Mouse (Mus musculus): ENCODE results near the gene Gm49392. TPM values are rescaled to one million over a fixed set of nuclear protein-coding genes. Genes with fewer than 3 reads are reported as not detected.

Gm49392 gene
- total and polyA plus RNA-seq, 3 experiments: 0.21 to 1.6 (median 1.4) TPM

- no peak for DNase-seq
- no peaks in the 10 kb centered on the region; the same call in 1 of the 2 replicates for H3K36me3 ChIP-seq (ENCODE audit: control insufficient read depth, insufficient read depth, low read length)
- no peaks in the 10 kb centered on the region for H3K27me3 ChIP-seq (ENCODE audit: control insufficient read depth, insufficient read depth, low read length)
- intact Hi-C loops (cut with DNase I): loop anchor here (2.0 to 5.0 kb wide), 2 partner anchors 48 to 69 kb away; no protein-coding TSS in a partner anchor
- H3K4me1 ChIP-seq (ENCODE audit: control insufficient read depth, insufficient read depth, low read length): peaks cover 5% of the 10 kb centered on the region
- no peak overlapping the region for H3K9ac ChIP-seq (ENCODE audit: low read depth, low read length)
- H3K79me2 ChIP-seq (replicated peaks; ENCODE audit: control insufficient read depth, insufficient read depth, low read length): no peaks in the 10 kb centered on the region
- H3K27ac ChIP-seq: no peak overlapping the region
- TF ChIP-seq POLR2A (IDR thresholded peaks at IDR 0.05; ENCODE audit: insufficient read depth, low read depth, low read length) (no peak), EP300 (IDR thresholded peaks at IDR 0.05; ENCODE audit: insufficient read depth, low read depth, low read length) (no peak), CTCF (IDR thresholded peaks at IDR 0.05) (no peak)
- H3K4me3 ChIP-seq: no peak overlapping the region
Observed at GRCm38 (mm10) chr13:60895406-60896160, 1.1 kb downstream of the Gm49392 start.

GRCm38 (mm10) chr13:60892301-60892700 is 4.4 kb downstream of the Gm49392 start:
- intact Hi-C loops (cut with DNase I): no loop called here
- no peaks in the 10 kb centered on the region for H3K79me2 ChIP-seq (replicated peaks; ENCODE audit: control insufficient read depth, insufficient read depth, low read length)
- DNase-seq: no peak
- no peak overlapping the region for H3K4me3 ChIP-seq
- H3K36me3 ChIP-seq (ENCODE audit: control insufficient read depth, insufficient read depth, low read length): no peaks in the 10 kb centered on the region
- WGBS: 58% methylated on average over 1 of the region's 1 CpGs
- H3K27ac ChIP-seq: no peak overlapping the region
- no peak overlapping the region for H3K9ac ChIP-seq (ENCODE audit: low read depth, low read length)
- H3K27me3 ChIP-seq (ENCODE audit: control insufficient read depth, insufficient read depth, low read length): no peaks in the 10 kb centered on the region
- TF ChIP-seq EP300 (IDR thresholded peaks at IDR 0.05; ENCODE audit: insufficient read depth, low read depth, low read length): no peak
- TF ChIP-seq CTCF (IDR thresholded peaks at IDR 0.05): no peak
- no peak for TF ChIP-seq POLR2A (IDR thresholded peaks at IDR 0.05; ENCODE audit: insufficient read depth, low read depth, low read length)
- H3K4me1 ChIP-seq (ENCODE audit: control insufficient read depth, insufficient read depth, low read length): peaks cover 2% of the 10 kb centered on the region

DNA sequence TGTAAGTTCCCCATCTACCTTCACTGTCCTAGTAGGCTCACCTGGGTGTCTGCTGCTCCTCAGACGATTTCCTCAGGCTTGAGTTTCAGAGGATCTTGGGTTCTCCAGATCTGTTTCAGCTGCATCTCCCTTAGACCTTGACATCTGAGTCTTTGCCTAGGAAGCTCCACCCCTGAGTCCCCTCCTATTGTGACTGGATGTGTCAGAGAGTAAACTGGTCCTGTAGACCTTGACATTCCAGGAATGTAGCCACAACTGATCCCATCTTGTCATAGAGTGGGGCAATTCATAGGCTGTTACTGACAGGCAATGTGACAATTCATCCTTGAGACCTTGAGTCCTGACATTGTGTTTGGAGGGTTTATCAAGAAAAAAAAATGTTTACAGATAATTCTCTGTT is 32.4 kb downstream of the Gm49392 start, which contains the start of gene 4930486L24Rik:
TSS of gene 4930486L24Rik (minus strand) at position 195 of the 400 bp plus-strand sequence.
- Histone ChIP-seq H3K4me1 (ENCODE audit: control insufficient read depth, insufficient read depth, low read length) (no peaks in the 10 kb centered on the region), H3K27ac (no peak within 1 kb of the TSS), H3K27me3 (ENCODE audit: control insufficient read depth, insufficient read depth, low read length) (no peaks in the 10 kb centered on the region), H3K9ac (ENCODE audit: low read depth, low read length) (no peak within 1 kb of the TSS), H3K79me2 (replicated peaks; ENCODE audit: control insufficient read depth, insufficient read depth, low read length) (no peaks in the 10 kb centered on the region), H3K36me3 (ENCODE audit: control insufficient read depth, insufficient read depth, low read length) (no peaks in the 10 kb centered on the region), H3K4me3 (no peak within 1 kb of the TSS)
- TF ChIP-seq EP300 (IDR thresholded peaks at IDR 0.05; ENCODE audit: insufficient read depth, low read depth, low read length) (no peak), CTCF (IDR thresholded peaks at IDR 0.05) (no peak), POLR2A (IDR thresholded peaks at IDR 0.05; ENCODE audit: insufficient read depth, low read depth, low read length) (no peak)
- intact Hi-C loops (cut with DNase I): no loop called here
- DNase-seq: no peak
- 49% methylated on average over 1 of the region's 1 CpGs for WGBS

GRCm38 (mm10) chr13:60848241-60849120 is 48.2 kb downstream of the Gm49392 start:
- WGBS: 54% methylated on average over 4 of the region's 4 CpGs
- intact Hi-C loops (cut with DNase I): loop anchor here (1.0 to 5.0 kb wide), 3 partner anchors 49 to 114 kb away; partner anchors contain the start of genes Ctla2a, Ctla2b, Gm49391 and Gm49392
- DNase-seq: peak in 1 of 2 experiments; percentile 23
- Histone ChIP-seq H3K27ac (peak overlapping the region; percentile 73), H3K36me3 (ENCODE audit: control insufficient read depth, insufficient read depth, low read length) (no peaks in the 10 kb centered on the region), H3K4me3 (no peak overlapping the region), H3K4me1 (ENCODE audit: control insufficient read depth, insufficient read depth, low read length) (peaks cover 3% of the 10 kb centered on the region), H3K9ac (ENCODE audit: low read depth, low read length) (no peak overlapping the region), H3K27me3 (ENCODE audit: control insufficient read depth, insufficient read depth, low read length) (no peaks in the 10 kb centered on the region), H3K79me2 (replicated peaks; ENCODE audit: control insufficient read depth, insufficient read depth, low read length) (no peaks in the 10 kb centered on the region)
- TF ChIP-seq CTCF (IDR thresholded peaks at IDR 0.05) (no peak), POLR2A (IDR thresholded peaks at IDR 0.05; ENCODE audit: insufficient read depth, low read depth, low read length) (no peak), EP300 (IDR thresholded peaks at IDR 0.05; ENCODE audit: insufficient read depth, low read depth, low read length) (no peak)

DNA sequence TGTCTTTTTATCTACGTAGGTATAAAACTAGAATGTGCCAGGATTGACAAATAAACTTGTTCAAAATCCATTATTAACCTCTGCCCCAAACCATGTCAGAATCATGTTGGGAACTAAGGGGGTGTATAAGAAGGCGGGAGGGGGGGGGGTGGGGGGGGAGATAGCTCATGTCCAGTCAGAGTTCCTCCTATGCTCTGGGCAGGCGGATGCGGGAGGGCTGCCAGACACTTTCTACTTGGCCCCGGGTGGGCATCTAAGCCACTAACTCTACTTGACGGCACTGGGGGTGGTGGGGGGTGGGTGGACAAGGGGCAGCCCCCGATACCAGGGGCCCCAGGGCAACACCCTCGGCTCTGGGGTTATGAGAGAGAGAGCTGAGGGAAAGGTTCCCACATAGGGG is 53.5 kb downstream of the Gm49392 start:
- H3K9ac ChIP-seq (ENCODE audit: low read depth, low read length): no peak overlapping the region
- intact Hi-C loops (cut with DNase I): no loop called here
- 62% methylated on average over 8 of the region's 8 CpGs for WGBS
- peaks cover 1% of the 10 kb centered on the region; the same call in 1 of the 2 replicates for H3K4me1 ChIP-seq (ENCODE audit: control insufficient read depth, insufficient read depth, low read length)
- H3K4me3 ChIP-seq: no peak overlapping the region
- no peaks in the 10 kb centered on the region for H3K79me2 ChIP-seq (replicated peaks; ENCODE audit: control insufficient read depth, insufficient read depth, low read length)
- TF ChIP-seq CTCF (IDR thresholded peaks at IDR 0.05) (no peak), POLR2A (IDR thresholded peaks at IDR 0.05; ENCODE audit: insufficient read depth, low read depth, low read length) (no peak), EP300 (IDR thresholded peaks at IDR 0.05; ENCODE audit: insufficient read depth, low read depth, low read length) (no peak)
- H3K27ac ChIP-seq: no peak overlapping the region
- DNase-seq: no peak
- no peaks in the 10 kb centered on the region for H3K36me3 ChIP-seq (ENCODE audit: control insufficient read depth, insufficient read depth, low read length)
- H3K27me3 ChIP-seq (ENCODE audit: control insufficient read depth, insufficient read depth, low read length): no peaks in the 10 kb centered on the region
